9 mouse cellular contexts compared by ENCODE assay signal in genomic region chr13:17837610-17838483, GRCm38 (mm10). TPM values are rescaled to one million over a fixed set of nuclear protein-coding genes. Genes with fewer than 3 reads are reported as not detected.
DNase-seq lines count a peak whose midpoint lies in the region; ATAC-seq and TF ChIP-seq lines count a peak whose summit lies in the region.
"Had no signal": no experiment of that assay in that cellular context is flagged by ENCODE, and none has a peak within 500 bp of the region (broad histone marks: within the 10 kb centered on the region; RNA-seq: fewer than 3 reads in every experiment).

No protein-coding gene starts in this region.

- TF ChIP-seq EP300 in heart, adult 2 months (IDR thresholded peaks at IDR 0.05; ENCODE audit: insufficient read depth, low read depth, low read length) = no peak
- TF ChIP-seq EP300 in stomach, postnatal 0 days (optimal IDR thresholded peaks at IDR 0.05) = peak; percentile 57

- H3K27me3 ChIP-seq in heart, adult 2 months (ENCODE audit: control insufficient read depth, insufficient read depth, low read length) = no peaks in the 10 kb centered on the region
- H3K27me3 ChIP-seq in heart, embryonic 10.5 days (ENCODE audit: insufficient read depth, poor library complexity, severe bottlenecking) = no peaks in the 10 kb centered on the region
- no peaks in the 10 kb centered on the region for H3K27me3 ChIP-seq in stomach, postnatal 0 days (ENCODE audit: control insufficient read depth, insufficient read depth, low read length)
- H3K27me3 ChIP-seq: embryonic facial prominence, embryonic 13.5 days had no signal

- no peak overlapping the region for H3K4me3 ChIP-seq in heart, adult 2 months
- H3K4me3 ChIP-seq in heart, embryonic 10.5 days = no peak overlapping the region
- no peak overlapping the region for H3K4me3 ChIP-seq in stomach, postnatal 0 days (ENCODE audit: low read depth, low read length)
- H3K4me3 ChIP-seq: embryonic facial prominence, embryonic 13.5 days had no signal

- 0 out of 2 replicates have a peak overlapping the region, but pooled peaks have one; percentile 9 for H3K4me2 ChIP-seq in stomach, postnatal 0 days (replicated peaks; ENCODE audit: low read depth)
- H3K4me2 ChIP-seq: embryonic facial prominence, embryonic 13.5 days had no signal

- WGBS in heart, adult 2 months = 38% methylated on average over 16 of the region's 16 CpGs
- WGBS in heart, embryonic 10.5 days = 39% methylated on average over 16 of the region's 16 CpGs
- 19% methylated on average over 16 of the region's 16 CpGs for WGBS in large intestine, adult 2 months
- WGBS in stomach, postnatal 0 days = 32% methylated on average over 16 of the region's 16 CpGs

- peak; percentile 58 for ATAC-seq in megakaryocyte progenitor cell, adult 5-6 weeks (replicated peaks; ENCODE audit: poor library complexity)
- ATAC-seq in stomach, postnatal 0 days (ENCODE audit: low FRiP score, low TSS enrichment) = peak; percentile 90

- H3K9ac ChIP-seq in heart, adult 2 months (ENCODE audit: low read depth, low read length) = no peak overlapping the region
- H3K9ac ChIP-seq in stomach, postnatal 0 days (ENCODE audit: low read length) = no peak overlapping the region
- H3K9ac ChIP-seq: embryonic facial prominence, embryonic 13.5 days had no signal

- no peaks in the 10 kb centered on the region for H3K9me3 ChIP-seq in heart, embryonic 10.5 days
- no peaks in the 10 kb centered on the region for H3K9me3 ChIP-seq in stomach, postnatal 0 days (ENCODE audit: control insufficient read depth, low read length)
- H3K9me3 ChIP-seq: embryonic facial prominence, embryonic 13.5 days had no signal

- TF ChIP-seq CTCF in heart, adult 2 months (IDR thresholded peaks at IDR 0.05) = peak; percentile 90
- peak; percentile 84 for TF ChIP-seq CTCF in stomach, postnatal 0 days (IDR thresholded peaks at IDR 0.05; ENCODE audit: low read depth)

- no peak for TF ChIP-seq POLR2A in heart, adult 2 months (IDR thresholded peaks at IDR 0.05; ENCODE audit: insufficient read depth, low read depth, low read length)

- no peaks in the 10 kb centered on the region for H3K4me1 ChIP-seq in heart, adult 2 months (ENCODE audit: control insufficient read depth, insufficient read depth, low read length)
- H3K4me1 ChIP-seq in heart, embryonic 10.5 days = no peaks in the 10 kb centered on the region
- no peaks in the 10 kb centered on the region for H3K4me1 ChIP-seq in stomach, postnatal 0 days (replicated peaks; ENCODE audit: control insufficient read depth, insufficient read depth)
- H3K4me1 ChIP-seq: embryonic facial prominence, embryonic 13.5 days had no signal

- peak in 1 of 2 experiments; percentile 25 for DNase-seq in heart, adult 2 months
- DNase-seq in heart, embryonic 10.5 days (ENCODE audit: low spot score) = no peak
- peak; percentile 60 for DNase-seq in ES-CJ7 (ENCODE audit: low read depth, low spot score)
- peak; percentile 15 to 40 for DNase-seq in cerebellum, postnatal 36 days
- DNase-seq in heart, postnatal 14 days = peak; percentile 25 to 57
- peak; percentile 16 for DNase-seq in large intestine, adult 2 months (ENCODE audit: low read depth, low spot score)
- DNase-seq in stomach, postnatal 0 days (ENCODE audit: low spot score) = peak; percentile 65

- H3K27ac ChIP-seq in heart, adult 2 months = no peak overlapping the region
- no peak overlapping the region for H3K27ac ChIP-seq in heart, embryonic 10.5 days
- peak overlapping the region; percentile 65 for H3K27ac ChIP-seq in stomach, postnatal 0 days (replicated peaks)
- H3K27ac ChIP-seq: embryonic facial prominence, embryonic 13.5 days had no signal

- H3K79me2 ChIP-seq in heart, adult 2 months (replicated peaks; ENCODE audit: control insufficient read depth, insufficient read depth, low read length) = no peaks in the 10 kb centered on the region

- H3K36me3 ChIP-seq in heart, adult 2 months (ENCODE audit: control insufficient read depth, insufficient read depth, low read length) = no peaks in the 10 kb centered on the region
- H3K36me3 ChIP-seq in heart, embryonic 10.5 days = no peaks in the 10 kb centered on the region
- no peaks in the 10 kb centered on the region for H3K36me3 ChIP-seq in stomach, postnatal 0 days (ENCODE audit: control insufficient read depth, insufficient read depth, low read length)
- H3K36me3 ChIP-seq: embryonic facial prominence, embryonic 13.5 days had no signal

- intact Hi-C loops in heart, adult 2 months (cut with DNase I) = loop anchor here (1.0 to 5.0 kb wide), 4 partner anchors 33 to 974 kb away; partner anchors contain the start of gene Cdk13
- intact Hi-C loops in heart, postnatal 14 days (cut with DNase I) = loop anchor here (1.0 to 10.0 kb wide), 4 partner anchors 92 to 974 kb away; no protein-coding TSS in a partner anchor

RNA-seq across cellular contexts. Expression of gene Cdk13, which starts 33.0 kb away (rescaled TPM):
- total RNA-seq in heart, adult 2 months (2021) = 10 to 100 TPM; 22.4 to 24.7 TPM
- polyA plus RNA-seq in heart, adult 2 months (2012; rRNA removed) = 12.5 and 14.7 TPM in 2 replicates
- polyA plus RNA-seq in heart, embryonic 10.5 days (2016; fragmentation: Nextera tagmentation; extraction: Ambion mirVana) = 11.7 and 13.5 TPM in 2 replicates
- total RNA-seq in heart, postnatal 14 days (2021) = 10 to 100 TPM; 30.6 to 30.7 TPM
- polyA plus RNA-seq in large intestine, adult 2 months (2012; rRNA removed) = 11.2 and 19.7 TPM in 2 replicates
- 82.3 and 90.9 TPM in 2 replicates for total RNA-seq in megakaryocyte progenitor cell, adult 5-6 weeks (2015)
- 43.9 and 73.1 TPM in 2 replicates for total RNA-seq in megakaryocyte progenitor cell, adult 5-6 weeks (2017)
- polyA plus RNA-seq in stomach, postnatal 0 days (2015; fragmentation: Nextera tagmentation; extraction: Ambion mirVana) = 8.6 and 9.3 TPM in 2 replicates
